Mouse (Mus musculus): ENCODE data around the gene Gbp6. TPM values are rescaled to one million over a fixed set of nuclear protein-coding genes. Genes with fewer than 3 reads are reported as not detected.
"Not testable (repeated sequence)": the region's sequence is repeated elsewhere in the genome, so short reads cannot be mapped to it uniquely, and the experiment has no call there.

Gbp6 gene
- polyA plus RNA-seq, 1 experiment from 2014 or later, result 1.6 TPM

DNA sequence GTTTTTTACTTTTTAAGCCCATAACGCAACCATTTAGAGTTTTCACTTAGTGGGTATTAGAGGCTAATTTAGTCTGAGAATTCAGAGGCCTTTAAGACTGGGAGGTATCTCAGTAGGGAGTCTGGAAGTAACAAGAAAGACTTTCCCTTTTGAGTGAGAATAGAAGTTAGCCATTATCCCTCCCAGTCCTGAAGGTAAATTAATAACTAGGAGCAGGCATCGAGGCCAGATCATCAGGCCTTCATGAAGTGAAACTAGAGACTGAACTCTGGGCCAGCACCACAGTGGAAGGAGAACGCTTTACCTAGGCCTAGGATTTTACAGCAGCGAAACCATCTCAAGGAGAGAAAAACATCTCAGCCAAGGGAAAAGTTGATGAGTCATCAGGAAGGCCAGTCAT lies 8.5 kb upstream of the Gbp6 start:
- DNase-seq (no peak), ATAC-seq (ENCODE audit: insufficient read depth) (no peak)
- no peak overlapping the region for H3K4me3 ChIP-seq (ENCODE audit: low read depth, low read length)
- H3K9me3 ChIP-seq (ENCODE audit: low read depth, low read length), result no peaks in the 10 kb centered on the region
- H3K9ac ChIP-seq, result no peak overlapping the region
- H3K27ac ChIP-seq (ENCODE audit: low read depth), result no peak overlapping the region
- WGBS, result 84% methylated on average over 4 of the region's 4 CpGs
- TF ChIP-seq CTCF (IDR thresholded peaks at IDR 0.05; ENCODE audit: low read depth), result no peak
- H3K4me2 ChIP-seq, result no peak overlapping the region
- H3K36me3 ChIP-seq (ENCODE audit: insufficient read depth), result no peaks in the 10 kb centered on the region
- no peaks in the 10 kb centered on the region for H3K4me1 ChIP-seq (ENCODE audit: insufficient read depth)
- H3K27me3 ChIP-seq (ENCODE audit: insufficient read depth, low read length), result no peaks in the 10 kb centered on the region

DNA sequence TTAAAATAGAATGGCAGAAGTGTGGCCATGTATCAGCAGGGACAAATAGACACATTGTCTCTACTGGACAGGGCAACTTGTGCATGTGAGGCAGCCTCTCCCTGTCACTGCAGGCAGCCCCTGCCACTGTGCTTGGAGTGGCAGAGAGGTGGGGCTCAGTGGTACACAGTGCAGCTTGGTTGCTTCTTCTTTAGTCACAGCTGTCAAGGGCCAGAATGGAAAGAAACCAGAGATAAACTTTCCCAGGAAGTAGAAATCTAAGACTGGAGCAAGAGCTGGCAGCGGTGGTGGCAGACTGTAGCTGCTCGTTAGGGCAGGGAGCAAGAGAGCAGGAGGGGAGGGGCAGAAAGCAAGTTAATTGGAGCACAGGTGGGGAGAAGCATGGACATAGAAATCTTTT lies 8.0 kb upstream of the Gbp6 start:
- 38% methylated on average over 2 of the region's 2 CpGs for WGBS
- Histone ChIP-seq H3K4me1 (ENCODE audit: insufficient read depth) (no peaks in the 10 kb centered on the region), H3K4me3 (ENCODE audit: low read depth, low read length) (no peak overlapping the region), H3K9me3 (ENCODE audit: low read depth, low read length) (no peaks in the 10 kb centered on the region), H3K27ac (ENCODE audit: low read depth) (no peak overlapping the region), H3K27me3 (ENCODE audit: insufficient read depth, low read length) (no peaks in the 10 kb centered on the region), H3K9ac (no peak overlapping the region), H3K4me2 (no peak overlapping the region), H3K36me3 (ENCODE audit: insufficient read depth) (no peaks in the 10 kb centered on the region)
- TF ChIP-seq CTCF (IDR thresholded peaks at IDR 0.05; ENCODE audit: low read depth), result no peak
- ATAC-seq (ENCODE audit: insufficient read depth) (no peak), DNase-seq (no peak)

GRCm38 (mm10) chr5:105295746-105296145 lies 2.2 kb upstream of the Gbp6 start:
- no peak for TF ChIP-seq CTCF (IDR thresholded peaks at IDR 0.05; ENCODE audit: low read depth)
- DNase-seq (peak; percentile 19), ATAC-seq (ENCODE audit: insufficient read depth) (peak; percentile 65; the same call in 1 of the 2 replicates)
- H3K9me3 ChIP-seq (ENCODE audit: low read depth, low read length), result no peaks in the 10 kb centered on the region
- H3K4me3 ChIP-seq (ENCODE audit: low read depth, low read length), result no peak overlapping the region
- H3K27ac ChIP-seq (ENCODE audit: low read depth), result no peak overlapping the region
- H3K36me3 ChIP-seq (ENCODE audit: insufficient read depth), result no peaks in the 10 kb centered on the region
- H3K27me3 ChIP-seq (ENCODE audit: insufficient read depth, low read length), result no peaks in the 10 kb centered on the region
- WGBS, result 61% methylated on average over 3 of the region's 3 CpGs
- H3K4me2 ChIP-seq, result no peak overlapping the region
- H3K9ac ChIP-seq, result no peak overlapping the region
- no peaks in the 10 kb centered on the region for H3K4me1 ChIP-seq (ENCODE audit: insufficient read depth)

GRCm38 (mm10) chr5:105292492-105292891 lies 1.0 kb downstream of the Gbp6 start:
- no peak for ATAC-seq (ENCODE audit: insufficient read depth)
- H3K27me3 ChIP-seq (ENCODE audit: insufficient read depth, low read length), result no peaks in the 10 kb centered on the region
- WGBS, result 91% methylated on average over 1 of the region's 1 CpGs
- no peak overlapping the region for H3K4me2 ChIP-seq
- no peak overlapping the region for H3K9ac ChIP-seq
- no peaks in the 10 kb centered on the region for H3K4me1 ChIP-seq (ENCODE audit: insufficient read depth)
- no peak overlapping the region for H3K4me3 ChIP-seq (ENCODE audit: low read depth, low read length)
- no peaks in the 10 kb centered on the region for H3K36me3 ChIP-seq (ENCODE audit: insufficient read depth)
- no peaks in the 10 kb centered on the region for H3K9me3 ChIP-seq (ENCODE audit: low read depth, low read length)
- DNase-seq, result no peak
- no peak for TF ChIP-seq CTCF (IDR thresholded peaks at IDR 0.05; ENCODE audit: low read depth)
- no peak overlapping the region for H3K27ac ChIP-seq (ENCODE audit: low read depth)

GRCm38 (mm10) chr5:105290921-105291320 lies 2.6 kb downstream of the Gbp6 start:
- 93% methylated on average over 3 of the region's 3 CpGs for WGBS
- H3K9ac ChIP-seq; H3K27ac ChIP-seq (ENCODE audit: low read depth); H3K4me2 ChIP-seq; DNase-seq; H3K36me3 ChIP-seq (ENCODE audit: insufficient read depth); ATAC-seq (ENCODE audit: insufficient read depth); H3K9me3 ChIP-seq (ENCODE audit: low read depth, low read length); H3K4me1 ChIP-seq (ENCODE audit: insufficient read depth); H3K4me3 ChIP-seq (ENCODE audit: low read depth, low read length); H3K27me3 ChIP-seq (ENCODE audit: insufficient read depth, low read length): not testable (repeated sequence)

- not testable (repeated sequence) for H3K4me2 ChIP-seq
- WGBS, result no CpG with 5 or more reads among the region's 3 CpGs
Measured at GRCm38 (mm10) chr5:105260673-105261072, 32.8 kb downstream of the Gbp6 start.

DNA sequence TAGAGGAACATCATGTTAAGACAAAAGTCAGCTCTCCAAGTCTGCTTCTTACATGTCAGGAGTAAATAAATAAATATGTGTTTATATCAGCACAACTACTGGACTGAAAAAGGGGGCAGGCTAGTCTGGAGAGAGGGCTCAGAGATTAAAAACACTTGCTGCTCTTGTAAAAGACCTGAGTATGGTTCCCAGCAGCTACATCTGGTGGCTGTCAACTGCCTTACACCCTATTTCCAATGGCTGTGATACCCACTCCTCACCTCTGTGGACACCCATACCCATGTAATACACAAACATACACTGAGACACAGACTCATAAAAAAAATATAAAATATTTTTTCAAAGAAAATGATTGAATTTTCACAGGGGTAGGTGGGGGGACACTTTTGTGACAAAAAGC lies 41.0 kb downstream of the Gbp6 start:
- Histone ChIP-seq H3K9me3 (ENCODE audit: low read depth, low read length) (no peaks in the 10 kb centered on the region), H3K27me3 (ENCODE audit: insufficient read depth, low read length) (no peaks in the 10 kb centered on the region), H3K4me1 (ENCODE audit: insufficient read depth) (no peaks in the 10 kb centered on the region), H3K9ac (no peak overlapping the region), H3K36me3 (ENCODE audit: insufficient read depth) (no peaks in the 10 kb centered on the region), H3K4me3 (ENCODE audit: low read depth, low read length) (no peak overlapping the region), H3K4me2 (no peak overlapping the region), H3K27ac (ENCODE audit: low read depth) (no peak overlapping the region)
- ATAC-seq (ENCODE audit: insufficient read depth), result no peak
- DNase-seq, result no peak
- TF ChIP-seq CTCF (IDR thresholded peaks at IDR 0.05; ENCODE audit: low read depth), result no peak

More at GRCm38 (mm10) chr5:105260673-105261072, 32.8 kb downstream of the Gbp6 start:
- H3K9me3 ChIP-seq (ENCODE audit: low read depth, low read length); DNase-seq; H3K4me1 ChIP-seq (ENCODE audit: insufficient read depth); H3K4me3 ChIP-seq (ENCODE audit: low read depth, low read length); H3K27me3 ChIP-seq (ENCODE audit: insufficient read depth, low read length); H3K27ac ChIP-seq (ENCODE audit: low read depth); ATAC-seq (ENCODE audit: insufficient read depth); H3K9ac ChIP-seq; H3K36me3 ChIP-seq (ENCODE audit: insufficient read depth): not testable (repeated sequence)

GRCm38 (mm10) chr5:105244741-105245140 lies 48.8 kb downstream of the Gbp6 start:
- DNase-seq; H3K9me3 ChIP-seq (ENCODE audit: low read depth, low read length); ATAC-seq (ENCODE audit: insufficient read depth); H3K9ac ChIP-seq; H3K4me1 ChIP-seq (ENCODE audit: insufficient read depth); H3K4me2 ChIP-seq; H3K27me3 ChIP-seq (ENCODE audit: insufficient read depth, low read length); H3K27ac ChIP-seq (ENCODE audit: low read depth); H3K36me3 ChIP-seq (ENCODE audit: insufficient read depth); H3K4me3 ChIP-seq (ENCODE audit: low read depth, low read length): not testable (repeated sequence)
- WGBS, result 80% methylated on average over 3 of the region's 3 CpGs

- 72% methylated on average over 5 of the region's 5 CpGs for WGBS
Measured at GRCm38 (mm10) chr5:105240982-105241381, 52.5 kb downstream of the Gbp6 start.

DNA sequence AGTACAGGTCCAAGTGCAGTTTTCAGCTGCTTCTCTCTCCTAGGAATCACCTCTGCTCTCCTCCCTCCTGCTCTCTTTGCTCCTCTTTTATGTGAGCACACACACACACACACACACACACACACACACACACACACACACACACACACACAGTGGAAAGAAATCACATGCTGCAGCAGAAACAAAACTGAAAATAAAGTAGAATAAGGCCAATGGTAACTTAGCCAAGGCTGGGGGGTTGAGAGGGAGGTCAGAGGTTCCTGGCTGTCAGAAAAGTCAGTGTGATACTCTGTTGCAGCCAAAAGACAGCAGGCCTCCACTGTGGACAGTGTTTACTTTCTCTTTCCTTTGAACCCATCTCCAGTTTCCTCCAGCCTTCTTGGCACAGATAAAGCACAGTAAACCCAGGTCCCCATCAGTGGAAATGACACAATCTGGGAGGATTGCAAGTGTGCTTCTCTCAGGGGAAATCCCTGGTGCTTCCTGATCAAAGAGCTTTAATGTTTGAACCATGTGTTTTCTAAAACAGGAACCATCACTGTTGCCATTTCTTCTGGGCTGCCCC lies 53.9 kb downstream of the Gbp6 start, which contains the start of gene Gbp10:
Gene Gbp10, minus strand, starts transcription at position 51 of the 565 bp plus-strand sequence.
- not testable (repeated sequence) for H3K9ac ChIP-seq; H3K4me1 ChIP-seq (ENCODE audit: insufficient read depth); H3K9me3 ChIP-seq (ENCODE audit: low read depth, low read length); H3K27me3 ChIP-seq (ENCODE audit: insufficient read depth, low read length); H3K36me3 ChIP-seq (ENCODE audit: insufficient read depth); H3K27ac ChIP-seq (ENCODE audit: low read depth); H3K4me2 ChIP-seq; H3K4me3 ChIP-seq (ENCODE audit: low read depth, low read length)
- peak; percentile 71 for DNase-seq
- ATAC-seq (ENCODE audit: insufficient read depth), result peak; percentile 93

More at GRCm38 (mm10) chr5:105240982-105241381, 52.5 kb downstream of the Gbp6 start:
- H3K4me3 ChIP-seq (ENCODE audit: low read depth, low read length); H3K36me3 ChIP-seq (ENCODE audit: insufficient read depth); H3K27me3 ChIP-seq (ENCODE audit: insufficient read depth, low read length); H3K9ac ChIP-seq; H3K4me1 ChIP-seq (ENCODE audit: insufficient read depth); H3K4me2 ChIP-seq; H3K27ac ChIP-seq (ENCODE audit: low read depth); H3K9me3 ChIP-seq (ENCODE audit: low read depth, low read length): not testable (repeated sequence)
- ATAC-seq (ENCODE audit: insufficient read depth) (peak; percentile 50), DNase-seq (peak; percentile 15)

- ATAC-seq (ENCODE audit: insufficient read depth); H3K27ac ChIP-seq (ENCODE audit: low read depth); H3K36me3 ChIP-seq (ENCODE audit: insufficient read depth); DNase-seq; H3K4me3 ChIP-seq (ENCODE audit: low read depth, low read length); H3K9ac ChIP-seq; H3K4me2 ChIP-seq; H3K9me3 ChIP-seq (ENCODE audit: low read depth, low read length); H3K4me1 ChIP-seq (ENCODE audit: insufficient read depth); H3K27me3 ChIP-seq (ENCODE audit: insufficient read depth, low read length): not testable (repeated sequence)
- WGBS, result 84% methylated on average over 1 of the region's 1 CpGs
Measured at GRCm38 (mm10) chr5:105238402-105238801, 55.1 kb downstream of the Gbp6 start.

Measured in lung, embryonic 14.5 days (tissue).